Mouse (Mus musculus) CH12F3 (cell line): ENCODE data around the gene Cfap20.

Source experiments
- in situ Hi-C: fragments of 300-500 bp; cut with MboI; formaldehyde crosslinking; loops from 2 replicates; pipeline ENCODE4 v1.14.3; 2020; ENCODE audit warnings: low sequenced_read_pairs

Cfap20 gene

DNA sequence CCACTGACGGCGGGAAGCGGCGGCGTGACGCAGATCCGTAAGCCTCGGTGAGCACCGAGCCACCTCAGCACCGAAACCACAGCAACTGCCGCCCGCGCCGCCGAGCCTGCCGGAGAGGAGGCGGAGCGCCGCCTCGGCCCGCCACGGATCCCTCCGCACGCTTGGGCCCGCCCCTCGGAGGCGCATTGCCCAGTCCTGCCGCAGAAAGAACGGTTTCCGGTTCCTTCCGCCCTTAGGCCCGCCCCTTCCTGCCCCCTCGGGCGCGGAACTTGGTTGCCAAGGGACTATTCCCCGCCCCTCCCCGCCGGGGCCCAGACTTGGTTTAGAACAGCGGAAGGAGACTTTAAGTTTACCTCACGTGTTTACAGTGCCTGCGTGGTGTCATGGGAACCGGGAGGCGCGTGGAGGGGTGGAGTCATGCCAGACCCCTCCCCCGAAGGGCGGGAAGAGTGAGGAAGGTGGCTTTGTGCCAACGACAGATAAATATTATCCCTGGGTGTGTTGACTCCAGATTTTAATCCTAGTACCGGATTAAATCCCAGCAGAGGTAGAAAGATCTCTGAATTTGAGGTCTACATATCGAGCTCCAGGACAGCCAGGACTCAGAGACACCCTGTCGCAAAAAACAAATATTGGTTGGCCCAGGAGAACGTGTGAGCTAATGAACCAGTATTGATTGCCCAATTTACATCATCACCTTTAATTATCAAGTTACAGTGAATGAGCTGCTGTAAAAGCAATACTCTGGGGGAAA, at the start of gene Cfap20:
Gene Cfap20 (minus strand): TSS at position 184 of the 754 bp plus-strand sequence.
- in situ Hi-C loops: loop anchor here (5.0 kb wide), 1 partner anchor 83 kb away; the partner anchor contains the start of gene Mmp15

DNA sequence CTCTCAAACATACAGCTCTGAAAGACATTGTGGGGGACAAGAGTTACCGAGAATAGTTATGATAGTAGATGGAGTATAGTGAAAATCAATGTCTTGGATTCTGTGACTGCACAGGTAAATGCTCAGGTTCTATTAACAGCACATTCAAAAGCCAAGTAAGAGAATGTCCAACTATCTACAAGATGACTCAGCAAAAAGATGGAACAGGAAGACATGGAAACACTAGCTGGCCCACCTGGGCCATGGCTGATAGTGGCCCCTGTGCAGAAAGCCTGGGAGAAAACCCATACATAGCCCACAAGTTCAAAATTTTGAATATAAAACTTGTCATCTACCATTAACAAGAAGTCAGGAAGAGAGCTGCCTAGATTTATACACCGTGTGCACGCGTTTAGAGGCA, 35.3 kb upstream of the Cfap20 start:
- in situ Hi-C loops: no loop called here

DNA sequence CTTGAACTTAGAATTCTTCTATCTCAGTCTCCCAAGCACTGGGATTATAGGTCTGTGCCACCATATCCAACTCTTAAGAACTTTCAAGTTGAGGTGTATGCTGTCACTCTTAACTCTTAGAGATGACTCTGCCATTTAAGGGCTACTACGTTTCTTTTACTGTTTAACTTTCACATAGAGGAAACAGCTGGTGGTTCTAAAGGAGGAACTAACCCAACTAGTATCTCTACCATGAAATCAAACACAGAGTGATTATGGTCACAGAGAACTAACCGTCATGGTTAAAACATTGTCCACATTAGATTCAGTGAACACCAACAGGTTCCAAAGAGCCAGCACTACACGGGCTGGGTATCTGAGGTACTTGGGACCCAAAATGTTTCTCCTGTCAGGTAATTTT, 34.3 kb upstream of the Cfap20 start:
- in situ Hi-C loops: no loop called here

DNA sequence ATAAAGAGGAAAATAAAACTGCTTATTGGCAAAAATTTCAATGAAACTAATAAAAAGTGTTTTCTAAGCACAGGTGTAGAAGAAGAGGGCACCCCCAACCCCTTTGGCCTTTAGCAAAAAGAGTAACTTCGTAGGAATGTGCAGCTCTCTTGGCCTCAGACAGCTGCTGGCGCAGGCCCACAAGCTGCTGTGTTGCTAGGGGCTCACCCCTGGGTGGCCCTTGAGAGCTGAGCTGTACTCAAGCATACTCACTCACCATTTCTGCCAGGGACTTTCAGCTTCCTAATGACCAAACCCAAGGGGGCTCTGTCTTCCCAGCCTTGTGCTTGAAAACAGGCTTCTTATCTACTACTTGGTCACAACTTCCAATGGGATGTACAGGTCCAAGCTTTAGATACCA, 31.9 kb upstream of the Cfap20 start:
- in situ Hi-C loops: no loop called here

DNA sequence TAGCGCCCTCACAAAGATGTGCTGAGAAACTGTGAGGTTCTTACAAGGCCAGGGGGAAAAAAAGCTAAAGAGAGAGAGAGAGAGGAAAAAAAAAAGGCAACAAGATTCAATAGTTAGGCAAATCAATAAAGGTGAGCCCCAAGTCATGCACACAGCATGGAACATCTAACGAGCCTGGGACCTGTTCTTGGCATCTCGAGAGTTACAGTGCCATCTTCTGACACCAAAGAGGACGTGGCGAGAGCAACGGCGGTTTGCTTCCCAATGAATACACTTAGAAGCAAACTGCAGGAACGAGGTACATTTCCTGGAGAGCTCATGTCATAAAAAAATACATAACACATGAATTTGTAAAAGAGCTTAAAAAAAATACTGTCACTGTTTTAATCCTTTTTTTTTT, 17.8 kb upstream of the Cfap20 start:
- in situ Hi-C loops: no loop called here

DNA sequence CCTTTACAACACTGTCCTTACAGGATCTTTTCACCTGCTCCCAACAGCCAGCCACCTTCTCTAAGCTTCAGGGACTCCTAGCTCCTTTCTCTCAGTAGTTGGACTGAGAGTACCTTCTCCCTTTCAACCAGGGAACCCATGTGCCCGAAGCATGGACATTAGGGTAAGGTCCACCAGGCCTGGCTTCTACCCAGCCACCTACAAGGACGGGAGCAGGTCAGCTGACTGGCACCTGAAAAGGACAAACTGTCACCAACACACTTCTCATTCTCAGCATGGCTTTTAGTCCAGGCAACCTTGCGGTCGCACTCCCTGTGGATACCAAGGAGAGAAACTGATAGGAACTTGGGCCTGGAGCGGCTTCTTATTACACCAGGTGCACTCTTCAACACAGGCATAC, 15.6 kb upstream of the Cfap20 start:
- in situ Hi-C loops: no loop called here

DNA sequence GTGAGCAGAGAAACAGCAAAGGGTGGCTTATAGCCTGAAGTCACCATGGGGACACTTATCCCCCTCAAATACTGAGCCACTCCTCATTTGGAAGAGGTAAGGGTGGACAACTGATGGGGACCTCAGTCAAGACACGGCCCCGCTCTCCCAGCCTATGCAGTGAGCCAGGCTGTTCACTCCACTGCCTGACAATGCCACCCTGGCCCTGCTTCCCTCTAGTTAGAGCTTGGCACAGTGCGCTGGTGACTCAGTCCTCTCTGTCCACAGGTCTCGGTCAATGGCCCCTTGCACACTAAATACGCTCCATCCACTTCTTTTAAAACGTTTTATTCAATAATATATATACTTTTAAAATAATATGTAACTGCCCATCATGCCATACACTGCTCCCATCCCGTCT, 13.0 kb upstream of the Cfap20 start:
- in situ Hi-C loops: no loop called here

DNA sequence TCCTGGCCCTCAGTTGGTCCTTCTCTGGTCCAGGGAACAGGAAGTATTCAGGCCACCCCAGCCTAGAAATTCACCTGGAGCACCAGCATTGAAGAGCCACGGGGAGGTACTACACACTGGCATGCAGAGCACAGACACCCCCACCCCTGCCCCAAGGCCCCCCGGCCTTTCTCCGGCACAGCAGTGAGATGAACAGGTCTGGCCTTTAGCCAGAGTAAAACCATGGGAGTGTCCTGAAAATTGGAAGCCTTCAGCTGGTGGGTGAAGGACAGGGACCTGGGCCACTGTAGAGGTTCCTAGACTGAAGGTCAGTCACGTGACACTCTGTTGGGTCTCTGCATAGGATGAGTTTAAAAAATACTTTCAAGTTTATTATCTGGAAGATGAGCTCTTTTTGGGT, 10.4 kb upstream of the Cfap20 start:
- in situ Hi-C loops: no loop called here

DNA sequence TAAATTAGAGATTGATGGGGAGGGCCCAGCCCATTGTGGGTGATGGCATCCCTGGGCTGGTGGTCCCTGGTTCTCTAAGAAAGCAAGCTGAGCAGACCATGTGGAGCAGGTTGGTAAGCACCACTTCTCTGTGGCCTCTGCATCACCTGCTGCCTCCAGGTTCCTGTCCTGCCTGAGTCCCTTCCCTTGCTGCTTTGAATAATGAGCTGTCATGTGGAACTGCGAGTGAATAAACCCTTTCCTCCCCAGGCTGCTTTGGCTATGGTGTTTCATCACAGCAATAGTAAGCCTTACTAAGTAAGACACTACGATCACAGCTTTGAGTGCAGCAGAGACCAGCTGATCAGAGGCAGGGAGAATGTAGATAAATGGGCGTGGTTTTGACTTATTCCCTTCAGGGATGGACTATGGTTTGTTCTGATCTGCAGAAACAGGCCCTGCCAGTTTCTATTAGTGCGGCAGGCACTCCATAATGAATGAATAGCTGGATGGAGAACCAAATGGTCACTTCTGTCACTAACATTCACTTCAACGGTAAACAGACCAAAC, 6.9 kb upstream of the Cfap20 start:
- in situ Hi-C loops: no loop called here

DNA sequence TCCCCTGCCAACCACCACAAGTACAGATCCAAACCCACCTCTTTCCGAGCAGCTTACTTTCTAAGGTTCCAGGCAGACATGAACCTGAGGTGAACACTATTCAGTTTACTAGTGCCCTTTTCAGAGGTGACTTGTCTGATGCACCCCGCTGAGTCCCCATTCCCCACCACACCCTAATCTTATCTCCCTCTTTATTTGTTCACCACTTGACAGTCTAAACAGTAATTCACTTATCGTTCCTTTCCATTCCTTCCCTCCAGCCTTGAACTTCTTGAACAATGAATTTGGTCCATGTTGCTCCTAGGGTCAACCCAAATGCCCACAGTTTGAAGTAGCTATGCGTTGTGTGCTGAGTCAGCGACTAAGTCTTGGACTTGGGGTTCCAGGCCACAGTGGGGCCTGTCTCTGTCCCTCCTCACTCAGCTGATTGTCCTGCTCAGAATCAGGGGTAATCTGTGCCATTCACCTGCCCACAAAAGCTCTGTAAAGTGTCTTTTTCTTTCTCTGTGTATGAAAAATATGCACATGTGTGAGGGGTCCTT, 5.6 kb upstream of the Cfap20 start:
- in situ Hi-C loops: no loop called here

DNA sequence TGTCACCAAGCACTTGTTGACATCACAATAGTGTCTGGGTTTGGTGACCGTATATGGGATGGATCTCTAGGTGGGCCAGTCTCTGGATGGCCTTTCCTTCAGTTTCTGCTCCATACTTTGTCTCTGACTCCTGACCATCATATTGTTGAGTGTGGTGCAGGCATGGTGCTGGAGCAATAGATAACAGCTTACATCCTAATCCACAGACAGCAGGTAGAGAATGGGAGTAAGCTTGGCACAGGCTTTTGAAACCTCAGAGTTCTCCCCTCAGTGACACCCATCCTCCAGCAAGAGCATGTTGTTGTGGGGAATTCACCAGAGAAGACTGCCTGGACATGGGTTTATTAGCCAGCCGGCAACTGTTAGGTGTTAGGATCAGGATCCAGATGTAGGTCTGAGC, 4.8 kb upstream of the Cfap20 start:
- in situ Hi-C loops: loop anchor here (5.0 kb wide), 1 partner anchor 87 kb away; the partner anchor contains the start of gene Mmp15

DNA sequence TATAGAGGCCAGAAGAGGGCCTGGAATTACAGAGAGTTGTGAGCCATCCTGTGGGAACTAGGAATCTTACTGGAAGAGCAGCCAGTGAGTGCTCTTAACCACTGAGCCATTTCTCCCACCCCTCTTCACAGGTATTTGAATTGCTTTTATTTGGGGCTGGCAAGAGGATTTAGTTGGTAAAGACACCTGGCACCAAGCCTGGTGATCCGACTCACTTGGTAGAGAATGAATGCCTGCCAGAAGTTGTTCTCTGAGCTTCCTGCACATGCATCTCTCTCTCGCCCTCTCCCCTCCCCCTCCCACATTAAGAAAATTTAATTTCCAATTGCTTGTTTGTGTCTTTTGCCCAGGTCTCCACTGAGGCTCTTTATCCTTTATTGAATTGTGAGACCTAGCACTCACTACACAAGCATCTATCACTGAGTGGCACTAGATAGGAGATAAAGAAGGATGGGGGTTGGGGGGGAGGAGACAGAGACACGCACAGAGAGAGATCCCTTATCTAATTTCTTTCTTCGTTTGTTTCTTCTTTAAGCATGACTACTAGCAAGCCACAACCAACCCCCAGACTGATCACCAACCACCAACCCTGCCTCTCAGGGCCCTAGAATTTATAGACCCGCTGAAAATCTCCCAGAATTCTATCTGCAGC, 2.8 kb upstream of the Cfap20 start:
- in situ Hi-C loops: loop anchor here (5.0 kb wide), 1 partner anchor 85 kb away; the partner anchor contains the start of gene Mmp15

DNA sequence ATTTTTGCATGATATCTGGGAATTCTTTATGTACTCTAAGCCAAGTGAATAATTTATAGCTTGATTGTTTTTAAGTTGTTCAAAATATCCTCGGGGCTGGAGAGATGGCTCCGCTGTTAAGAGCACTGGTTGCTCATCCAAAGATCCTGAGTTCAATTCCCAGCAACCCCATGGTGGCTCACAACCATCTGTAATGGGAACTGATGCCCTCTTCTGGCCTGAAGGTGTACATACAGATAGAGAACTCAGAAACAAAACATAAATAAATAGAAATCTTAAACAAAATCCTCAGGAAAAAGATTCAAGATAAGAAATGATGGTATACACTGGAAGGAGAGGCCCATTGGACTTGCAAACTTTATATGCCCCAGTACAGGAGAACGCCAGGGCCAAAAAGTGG, 1.3 kb upstream of the Cfap20 start:
- in situ Hi-C loops: loop anchor here (5.0 kb wide), 1 partner anchor 84 kb away; the partner anchor contains the start of gene Mmp15

DNA sequence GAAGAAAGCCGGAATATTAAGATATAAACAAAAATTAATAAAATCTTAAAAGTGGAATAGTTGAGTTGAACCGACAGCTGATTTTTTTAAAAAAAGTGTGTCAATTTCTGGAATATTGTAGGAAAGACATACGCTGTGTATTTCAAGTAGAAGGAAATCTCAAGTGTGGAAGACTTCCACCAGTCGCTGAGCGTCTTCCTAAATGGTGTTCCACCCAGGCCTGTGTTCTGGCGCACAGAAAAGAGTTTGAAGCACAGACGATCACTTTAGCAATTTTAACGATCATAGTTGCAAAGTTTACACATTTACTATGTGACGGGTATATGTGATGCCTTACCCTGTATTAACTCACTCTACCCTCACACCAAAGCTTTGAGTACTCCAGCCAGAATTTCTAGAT, 802 bp upstream of the Cfap20 start:
- in situ Hi-C loops: loop anchor here (5.0 kb wide), 1 partner anchor 83 kb away; the partner anchor contains the start of gene Mmp15

DNA sequence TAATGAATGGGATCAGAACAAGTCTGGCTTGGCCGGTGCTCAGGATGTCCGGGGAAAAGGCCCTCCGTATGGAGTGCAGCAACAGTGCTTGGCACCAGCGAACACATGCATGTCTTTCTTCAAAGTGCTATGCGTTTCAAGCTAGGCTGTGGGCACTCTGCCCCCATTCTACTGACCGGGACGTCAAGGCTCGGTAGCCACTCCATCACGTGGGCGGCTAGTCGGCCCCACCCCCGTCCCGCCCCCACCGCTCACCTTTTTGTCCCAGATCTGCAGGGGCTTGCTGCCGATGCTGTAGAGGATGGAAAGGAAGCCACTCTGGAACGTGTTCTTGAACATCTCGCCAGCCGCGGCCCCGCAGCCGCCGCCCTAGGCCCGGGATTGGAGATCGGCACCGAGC, 436 bp downstream of the Cfap20 start:
- in situ Hi-C loops: no loop called here

DNA sequence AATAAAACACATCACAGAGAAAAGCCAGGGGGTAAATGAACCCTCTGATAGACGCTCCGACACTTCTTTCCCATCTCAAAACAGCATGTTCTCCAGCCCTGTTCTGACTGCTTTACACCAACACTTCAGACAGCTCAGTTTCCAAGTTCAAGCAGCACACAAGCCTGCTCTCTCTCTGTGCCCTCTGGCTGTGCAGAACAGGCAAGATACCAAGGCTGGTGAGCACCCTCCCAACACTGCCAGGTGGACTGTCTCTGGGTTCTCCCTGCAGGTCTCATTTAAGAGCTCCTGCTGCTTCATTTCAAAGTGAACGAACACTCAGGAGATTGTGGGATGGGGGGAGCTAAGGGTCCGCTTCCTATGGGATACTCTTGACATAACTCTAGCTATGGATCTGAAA, 1.5 kb downstream of the Cfap20 start:
- in situ Hi-C loops: no loop called here

DNA sequence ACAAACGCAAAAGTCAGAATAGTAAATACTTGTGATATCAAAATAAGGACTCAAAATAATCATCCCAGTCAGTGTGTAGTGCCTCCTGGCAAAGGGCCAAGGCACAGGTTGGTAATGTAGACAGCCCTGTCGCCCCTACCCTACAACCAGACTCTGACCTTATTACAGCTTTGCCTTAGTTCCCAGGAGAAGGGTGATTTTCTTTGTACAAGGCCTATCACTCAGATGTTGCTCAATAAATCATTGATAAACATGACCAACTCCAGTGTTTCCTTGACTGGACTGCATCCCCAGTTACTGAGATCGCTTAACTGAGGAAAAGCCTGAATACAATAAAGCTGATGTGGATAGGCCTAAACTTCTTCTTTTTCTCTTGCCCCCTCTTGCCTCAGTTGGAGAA, 2.2 kb downstream of the Cfap20 start:
- in situ Hi-C loops: no loop called here

DNA sequence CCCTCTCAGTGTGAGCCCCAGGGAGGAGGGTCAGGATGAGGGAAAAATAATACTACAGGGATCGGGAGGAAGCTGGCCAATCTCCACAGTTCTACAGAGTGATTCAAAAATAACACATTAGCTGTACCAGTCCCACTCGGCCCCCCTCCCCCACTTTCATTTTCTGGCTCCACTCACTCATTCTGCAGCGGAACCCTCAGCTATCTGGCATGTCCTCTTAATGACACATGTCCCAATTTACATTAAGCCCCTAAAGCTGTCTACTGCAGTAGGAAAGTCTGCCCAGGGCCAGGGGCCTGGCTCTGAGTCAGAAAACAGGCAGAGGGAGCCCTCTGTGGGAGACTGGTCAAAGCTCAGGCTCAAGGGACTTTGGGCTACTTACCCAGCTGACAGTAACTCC, 4.7 kb downstream of the Cfap20 start:
- in situ Hi-C loops: loop anchor here (10.0 kb wide), 1 partner anchor 175 kb away; no protein-coding TSS in a partner anchor

DNA sequence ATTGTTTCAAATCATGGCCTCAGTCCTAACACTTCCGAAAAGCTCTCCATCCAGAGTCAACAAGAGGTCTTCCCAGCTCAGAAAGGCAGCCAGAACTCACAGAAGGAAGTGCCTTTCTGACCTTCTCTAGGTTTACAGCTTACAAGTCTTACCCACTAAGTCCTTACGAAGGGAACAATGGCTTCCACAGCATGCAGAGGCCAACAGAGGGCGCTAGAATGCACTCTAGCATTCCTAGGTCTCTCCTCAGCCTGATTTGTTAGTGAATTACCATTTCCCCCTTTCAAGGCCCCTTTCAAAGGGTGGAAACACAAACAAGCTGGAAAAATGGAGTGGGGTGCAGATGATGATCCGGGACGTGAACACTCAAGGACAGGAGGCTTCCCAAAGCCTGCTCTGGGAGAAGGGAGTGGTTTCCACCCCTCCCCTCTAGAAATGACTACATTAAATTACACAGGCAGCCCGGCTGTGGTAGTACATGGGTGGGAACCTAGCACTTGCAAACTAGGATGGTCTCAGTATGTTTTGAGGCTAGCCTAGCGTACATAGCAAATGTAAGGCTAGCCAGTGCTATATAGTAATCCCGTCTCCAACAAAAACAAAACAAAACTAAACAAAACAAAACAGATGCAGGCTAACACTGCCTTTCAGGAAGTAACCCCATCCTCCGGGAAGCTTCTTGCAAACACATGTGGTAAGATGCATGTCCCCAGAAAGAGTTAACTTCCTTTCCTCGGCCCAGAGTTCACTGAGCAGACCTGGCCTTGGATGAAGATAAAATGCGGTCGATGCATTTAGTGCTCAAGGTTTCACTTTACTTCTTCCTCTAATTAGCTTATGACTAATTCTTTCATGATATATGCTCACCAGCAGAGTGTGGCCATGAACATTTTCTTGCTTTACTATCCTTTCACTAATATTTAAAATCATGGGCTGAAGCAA, 6.8 kb downstream of the Cfap20 start:
- in situ Hi-C loops: loop anchor here (10.0 kb wide), 1 partner anchor 173 kb away; no protein-coding TSS in a partner anchor

DNA sequence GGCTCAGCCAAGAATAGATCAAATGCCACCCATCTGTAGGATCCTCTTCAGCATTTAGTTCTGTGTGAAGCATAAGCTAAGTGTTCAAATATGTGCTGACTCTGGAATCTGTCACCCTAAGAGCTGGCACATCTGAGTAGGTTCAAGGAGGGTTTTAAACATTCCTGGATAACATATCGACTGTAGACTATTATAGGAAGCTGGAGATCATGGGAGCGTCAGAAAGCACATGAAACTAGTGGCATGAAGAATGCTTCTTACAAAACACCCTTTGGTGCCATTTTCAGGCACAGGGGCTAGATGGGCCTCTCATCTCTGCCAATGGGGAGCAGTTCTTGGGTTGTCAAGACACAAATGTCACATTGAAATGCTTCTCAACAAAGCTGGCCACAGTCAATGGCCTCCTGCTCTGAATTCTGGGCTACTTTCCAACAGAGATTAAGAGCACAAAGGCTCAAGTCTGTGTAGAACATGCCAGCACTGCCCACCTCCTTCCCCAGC, 7.8 kb downstream of the Cfap20 start:
- in situ Hi-C loops: loop anchor here (10.0 kb wide), 1 partner anchor 172 kb away; no protein-coding TSS in a partner anchor
